Mouse (Mus musculus) liver, embryonic 12.5 days (tissue): Measurements from ENCODE around the gene Angel1. TPM values are rescaled to one million over a fixed set of nuclear protein-coding genes. Genes with fewer than 3 reads are reported as not detected.
A peak's percentile ranks its signal among the peaks of the same experiment; 100 is the strongest.

Experiments used
- ATAC-seq: fragments of 200-750 bp; cut with Nextera tagmentation; 2 replicates; pipeline ENCODE4 v1.8.0; 2017; ENCODE audit warnings: moderate number of reproducible peaks, mild to moderate bottlenecking, moderate library complexity
- H3K27ac ChIP-seq: fragments of 300-500 bp; sonication (generic); 2 replicates; pipeline ENCODE4 v1.5.1; 2016; ENCODE audit warnings: mild to moderate bottlenecking
- H3K27me3 ChIP-seq: fragments of 300-500 bp; sonication (generic); replicated peaks from 2 replicates; pipeline ENCODE4 v1.6.1; 2016; ENCODE audit warnings: mild to moderate bottlenecking, moderate library complexity
- H3K36me3 ChIP-seq: fragments of 300-500 bp; sonication (generic); 2 replicates; pipeline ENCODE4 v1.6.1; 2016; ENCODE audit warnings: mild to moderate bottlenecking, moderate library complexity
- H3K4me1 ChIP-seq: fragments of 300-500 bp; sonication (generic); 2 replicates; pipeline ENCODE4 v1.6.1; 2016
- H3K4me2 ChIP-seq: fragments of 300-500 bp; sonication (generic); 2 replicates; pipeline ENCODE4 v1.6.1; 2016; ENCODE audit warnings: mild to moderate bottlenecking, moderate library complexity
- H3K4me3 ChIP-seq: fragments of 300-500 bp; sonication (generic); 2 replicates; pipeline ENCODE4 v1.5.1; 2016; ENCODE audit warnings: mild to moderate bottlenecking, moderate library complexity
- H3K9ac ChIP-seq: fragments of 300-500 bp; sonication (generic); 2 replicates; pipeline ENCODE4 v1.6.1; 2016; ENCODE audit warnings: mild to moderate bottlenecking, moderate library complexity
- H3K9me3 ChIP-seq: fragments of 300-500 bp; sonication (generic); replicated peaks from 2 replicates; pipeline ENCODE4 v1.6.1; 2016; ENCODE audit warnings: mild to moderate bottlenecking, moderate library complexity
- WGBS: fragments of 180-500 bp; shearing (Covaris S2); methylation state at CpG from one replicate; pipeline ENCODE4 v1.1.7; 2016; ENCODE audit not compliant: insufficient replicate concordance; 5-methylcytosine and 5-hydroxymethylcytosine counted together
- polyA plus RNA-seq: library from polyadenylated mRNA; unstranded; fragments of >200 nt; fragmentation: Nextera tagmentation; extraction: Ambion mirVana; gene quantifications from 2 replicates; pipeline ENCODE4 v1.2.1, GENCODE M21; 2016

Angel1 gene
- polyA plus RNA-seq, 1 experiment from 2014 or later = 2.3 TPM

GRCm38 (mm10) chr12:86700927-86701310, 25.3 kb downstream of the Angel1 start:
- no peak overlapping the region for H3K4me3 ChIP-seq
- H3K27me3 ChIP-seq = no peaks in the 10 kb centered on the region
- no peak overlapping the region for H3K27ac ChIP-seq
- 65% methylated on average over 4 of the region's 4 CpGs for WGBS
- H3K4me1 ChIP-seq = peaks cover 7% of the 10 kb centered on the region; the same call in 1 of the 2 replicates
- no peak for ATAC-seq
- H3K36me3 ChIP-seq = no peaks in the 10 kb centered on the region
- H3K4me2 ChIP-seq = no peak overlapping the region
- H3K9ac ChIP-seq = no peak overlapping the region
- no peaks in the 10 kb centered on the region for H3K9me3 ChIP-seq

GRCm38 (mm10) chr12:86699965-86700926, 26.0 kb downstream of the Angel1 start:
- H3K4me1 ChIP-seq = peaks cover 7% of the 10 kb centered on the region; the same call in 1 of the 2 replicates
- no peak for ATAC-seq
- 41% methylated on average over 19 of the region's 19 CpGs for WGBS
- H3K4me3 ChIP-seq = no peak overlapping the region
- H3K36me3 ChIP-seq = no peaks in the 10 kb centered on the region
- H3K9ac ChIP-seq = no peak overlapping the region
- no peak overlapping the region for H3K4me2 ChIP-seq
- no peak overlapping the region for H3K27ac ChIP-seq
- no peaks in the 10 kb centered on the region for H3K27me3 ChIP-seq
- no peaks in the 10 kb centered on the region for H3K9me3 ChIP-seq

- peaks cover 7% of the 10 kb centered on the region; the same call in 1 of the 2 replicates for H3K4me1 ChIP-seq
- H3K4me3 ChIP-seq = no peak overlapping the region
- ATAC-seq = no peak
These were observed 27.7 kb downstream of the Angel1 start for GRCm38 (mm10) chr12:86698537-86698936.

GRCm38 (mm10) chr12:86697996-86698395, 28.3 kb downstream of the Angel1 start:
- Histone ChIP-seq H3K27ac (no peak overlapping the region), H3K27me3 (no peaks in the 10 kb centered on the region), H3K9ac (no peak overlapping the region), H3K36me3 (no peaks in the 10 kb centered on the region), H3K4me2 (no peak overlapping the region), H3K9me3 (no peaks in the 10 kb centered on the region), H3K4me3 (no peak overlapping the region), H3K4me1 (peaks cover 7% of the 10 kb centered on the region; the same call in 1 of the 2 replicates)
- 60% methylated on average over 2 of the region's 2 CpGs for WGBS
- no peak for ATAC-seq

More at GRCm38 (mm10) chr12:86698537-86698936, 27.7 kb downstream of the Angel1 start:
- no peak overlapping the region for H3K27ac ChIP-seq
- no peaks in the 10 kb centered on the region for H3K36me3 ChIP-seq
- H3K9me3 ChIP-seq = no peaks in the 10 kb centered on the region
- H3K4me2 ChIP-seq = no peak overlapping the region
- no peaks in the 10 kb centered on the region for H3K27me3 ChIP-seq
- no peak overlapping the region for H3K9ac ChIP-seq

GRCm38 (mm10) chr12:86694441-86694840, 31.8 kb downstream of the Angel1 start:
- Histone ChIP-seq H3K27ac (no peak overlapping the region), H3K36me3 (no peaks in the 10 kb centered on the region), H3K9me3 (no peaks in the 10 kb centered on the region), H3K4me1 (peaks cover 29% of the 10 kb centered on the region), H3K4me3 (no peak overlapping the region), H3K4me2 (no peak overlapping the region), H3K9ac (no peak overlapping the region), H3K27me3 (no peaks in the 10 kb centered on the region)
- 67% methylated on average over 1 of the region's 1 CpGs for WGBS
- no peak for ATAC-seq

- ATAC-seq = no peak
- Histone ChIP-seq H3K9ac (no peak overlapping the region), H3K9me3 (no peaks in the 10 kb centered on the region), H3K27ac (no peak overlapping the region), H3K27me3 (no peaks in the 10 kb centered on the region), H3K4me2 (no peak overlapping the region), H3K4me3 (no peak overlapping the region), H3K36me3 (no peaks in the 10 kb centered on the region), H3K4me1 (peaks cover 30% of the 10 kb centered on the region)
These were observed 32.9 kb downstream of the Angel1 start for GRCm38 (mm10) chr12:86693389-86693788.

- no peaks in the 10 kb centered on the region for H3K9me3 ChIP-seq
- no peak for ATAC-seq
- H3K4me3 ChIP-seq = no peak overlapping the region
- 45% methylated on average over 5 of the region's 5 CpGs for WGBS
- H3K4me1 ChIP-seq = peaks cover 32% of the 10 kb centered on the region
- no peak overlapping the region for H3K9ac ChIP-seq
- no peaks in the 10 kb centered on the region for H3K36me3 ChIP-seq
- H3K4me2 ChIP-seq = no peak overlapping the region
- H3K27me3 ChIP-seq = no peaks in the 10 kb centered on the region
- H3K27ac ChIP-seq = no peak overlapping the region
These were observed 33.5 kb downstream of the Angel1 start for GRCm38 (mm10) chr12:86692471-86693356.

- peak overlapping the region; percentile 33 for H3K27ac ChIP-seq
- 38% methylated on average over 12 of the region's 12 CpGs for WGBS
- no peak overlapping the region for H3K4me3 ChIP-seq
- no peak overlapping the region for H3K4me2 ChIP-seq
- no peak for ATAC-seq
- no peaks in the 10 kb centered on the region for H3K27me3 ChIP-seq
- H3K36me3 ChIP-seq = no peaks in the 10 kb centered on the region
- no peaks in the 10 kb centered on the region for H3K9me3 ChIP-seq
- no peak overlapping the region for H3K9ac ChIP-seq
- peaks cover 48% of the 10 kb centered on the region for H3K4me1 ChIP-seq
These were observed 35.4 kb downstream of the Angel1 start for GRCm38 (mm10) chr12:86690700-86691485.

GRCm38 (mm10) chr12:86688917-86689316, 37.3 kb downstream of the Angel1 start:
- H3K4me1 ChIP-seq = peaks cover 58% of the 10 kb centered on the region
- 87% methylated on average over 27 of the region's 27 CpGs for WGBS

GRCm38 (mm10) chr12:86687971-86688573, 38.2 kb downstream of the Angel1 start:
- H3K36me3 ChIP-seq = no peaks in the 10 kb centered on the region
- no peaks in the 10 kb centered on the region for H3K9me3 ChIP-seq
- 0 out of 2 replicates have a peak overlapping the region, but pooled peaks have one; percentile 15 for H3K27ac ChIP-seq
- no peak overlapping the region for H3K9ac ChIP-seq
- 58% methylated on average over 4 of the region's 4 CpGs for WGBS
- peak; percentile 38 for ATAC-seq
- peaks cover 65% of the 10 kb centered on the region for H3K4me1 ChIP-seq
- H3K27me3 ChIP-seq = no peaks in the 10 kb centered on the region
- H3K4me3 ChIP-seq = no peak overlapping the region
- H3K4me2 ChIP-seq = no peak overlapping the region

More at GRCm38 (mm10) chr12:86688917-86689316, 37.3 kb downstream of the Angel1 start:
- Histone ChIP-seq H3K4me2 (no peak overlapping the region), H3K4me3 (no peak overlapping the region), H3K9me3 (no peaks in the 10 kb centered on the region), H3K27ac (no peak overlapping the region), H3K27me3 (no peaks in the 10 kb centered on the region), H3K9ac (no peak overlapping the region), H3K36me3 (no peaks in the 10 kb centered on the region)
- ATAC-seq = no peak

GRCm38 (mm10) chr12:86687445-86687955, 38.8 kb downstream of the Angel1 start:
- H3K4me1 ChIP-seq = peaks cover 66% of the 10 kb centered on the region
- 0 out of 2 replicates have a peak overlapping the region, but pooled peaks have one; percentile 15 for H3K27ac ChIP-seq
- ATAC-seq = no peak; the same call in 1 of the 2 replicates
- no peaks in the 10 kb centered on the region for H3K9me3 ChIP-seq
- 27% methylated on average over 4 of the region's 4 CpGs for whole genome bisulfite sequencing
- no peak overlapping the region for H3K4me2 ChIP-seq
- H3K36me3 ChIP-seq = no peaks in the 10 kb centered on the region
- no peak overlapping the region for H3K9ac ChIP-seq
- H3K4me3 ChIP-seq = no peak overlapping the region
- H3K27me3 ChIP-seq = 0 out of 2 replicates have a peak, but pooled peaks cover 2% of the 10 kb centered on the region
